Mouse (Mus musculus): ENCODE measurements around the gene Gan.

The Gan gene

GRCm38 (mm10) chr8:117157769-117158091 is 205 bp upstream of the Gan start:
- DNase-seq (ENCODE audit: low spot score in 2 of 2), result peak; percentile 94 to 95

- DNase-seq (ENCODE audit: low spot score in 2 of 2), result no peak
Measured at GRCm38 (mm10) chr8:117159031-117159430, 1.1 kb downstream of the Gan start.

GRCm38 (mm10) chr8:117164912-117165311 is 7.0 kb downstream of the Gan start:
- DNase-seq (ENCODE audit: low spot score in 2 of 2), result no peak

GRCm38 (mm10) chr8:117165542-117165941 is 7.6 kb downstream of the Gan start:
- DNase-seq (ENCODE audit: low spot score in 2 of 2), result no peak

GRCm38 (mm10) chr8:117166515-117166914 is 8.6 kb downstream of the Gan start:
- DNase-seq (ENCODE audit: low spot score in 2 of 2), result no peak

GRCm38 (mm10) chr8:117167243-117167883 is 9.4 kb downstream of the Gan start:
- no peak for DNase-seq (ENCODE audit: low spot score in 2 of 2)

GRCm38 (mm10) chr8:117168378-117168777 is 10.4 kb downstream of the Gan start:
- no peak for DNase-seq (ENCODE audit: low spot score in 2 of 2)

- no peak for DNase-seq (ENCODE audit: low spot score in 2 of 2)
Measured at GRCm38 (mm10) chr8:117171826-117172225, 13.9 kb downstream of the Gan start.

- peak in 1 of 2 experiments; percentile 20 for DNase-seq (ENCODE audit: low spot score in 2 of 2)
Measured at GRCm38 (mm10) chr8:117172904-117173303, 15.0 kb downstream of the Gan start.

- no peak for DNase-seq (ENCODE audit: low spot score in 2 of 2)
Measured at GRCm38 (mm10) chr8:117173690-117174089, 15.8 kb downstream of the Gan start.

- DNase-seq (ENCODE audit: low spot score in 2 of 2), result no peak
Measured at GRCm38 (mm10) chr8:117174536-117174935, 16.6 kb downstream of the Gan start.

- DNase-seq (ENCODE audit: low spot score in 2 of 2), result no peak
Measured at GRCm38 (mm10) chr8:117176308-117176707, 18.4 kb downstream of the Gan start.

GRCm38 (mm10) chr8:117177236-117177635 is 19.3 kb downstream of the Gan start:
- no peak for DNase-seq (ENCODE audit: low spot score in 2 of 2)

- no peak for DNase-seq (ENCODE audit: low spot score in 2 of 2)
Measured at GRCm38 (mm10) chr8:117178039-117178438, 20.1 kb downstream of the Gan start.

- DNase-seq (ENCODE audit: low spot score in 2 of 2), result no peak
Measured at GRCm38 (mm10) chr8:117178676-117179075, 20.7 kb downstream of the Gan start.

GRCm38 (mm10) chr8:117182746-117183145 is 24.8 kb downstream of the Gan start:
- DNase-seq (ENCODE audit: low spot score in 2 of 2), result no peak

GRCm38 (mm10) chr8:117183664-117184377 is 25.9 kb downstream of the Gan start:
- no peak for DNase-seq (ENCODE audit: low spot score in 2 of 2)

GRCm38 (mm10) chr8:117194355-117194754 is 36.4 kb downstream of the Gan start:
- DNase-seq (ENCODE audit: low spot score in 2 of 2), result no peak

- DNase-seq (ENCODE audit: low spot score in 2 of 2), result no peak
Measured at GRCm38 (mm10) chr8:117196593-117196992, 38.7 kb downstream of the Gan start.

- DNase-seq (ENCODE audit: low spot score in 2 of 2), result no peak
Measured at GRCm38 (mm10) chr8:117197551-117197950, 39.6 kb downstream of the Gan start.

GRCm38 (mm10) chr8:117198141-117198935 is 40.4 kb downstream of the Gan start:
- peak; percentile 17 to 42 for DNase-seq (ENCODE audit: low spot score in 2 of 2)

GRCm38 (mm10) chr8:117199658-117200057 is 41.7 kb downstream of the Gan start:
- DNase-seq (ENCODE audit: low spot score in 2 of 2), result no peak

GRCm38 (mm10) chr8:117200346-117200745 is 42.4 kb downstream of the Gan start:
- DNase-seq (ENCODE audit: low spot score in 2 of 2), result no peak

All from urinary bladder, adult 18-20 months (tissue).